Mouse (Mus musculus) erythroblast, embryonic 14.5 days (primary cell): ENCODE results near the gene Rbms3.

Source experiments
- GATA1 ChIP-seq: IDR thresholded peaks from 2 replicates; pipeline ENCODE4 v1.6.1; 2012; ENCODE audit warnings: low read length, inconsistent platforms, mixed read lengths
- TAL1 ChIP-seq: IDR thresholded peaks from 3 replicates; pipeline ENCODE4 v1.6.1; 2012; ENCODE audit warnings: low read length, inconsistent platforms, mixed read lengths

DNA sequence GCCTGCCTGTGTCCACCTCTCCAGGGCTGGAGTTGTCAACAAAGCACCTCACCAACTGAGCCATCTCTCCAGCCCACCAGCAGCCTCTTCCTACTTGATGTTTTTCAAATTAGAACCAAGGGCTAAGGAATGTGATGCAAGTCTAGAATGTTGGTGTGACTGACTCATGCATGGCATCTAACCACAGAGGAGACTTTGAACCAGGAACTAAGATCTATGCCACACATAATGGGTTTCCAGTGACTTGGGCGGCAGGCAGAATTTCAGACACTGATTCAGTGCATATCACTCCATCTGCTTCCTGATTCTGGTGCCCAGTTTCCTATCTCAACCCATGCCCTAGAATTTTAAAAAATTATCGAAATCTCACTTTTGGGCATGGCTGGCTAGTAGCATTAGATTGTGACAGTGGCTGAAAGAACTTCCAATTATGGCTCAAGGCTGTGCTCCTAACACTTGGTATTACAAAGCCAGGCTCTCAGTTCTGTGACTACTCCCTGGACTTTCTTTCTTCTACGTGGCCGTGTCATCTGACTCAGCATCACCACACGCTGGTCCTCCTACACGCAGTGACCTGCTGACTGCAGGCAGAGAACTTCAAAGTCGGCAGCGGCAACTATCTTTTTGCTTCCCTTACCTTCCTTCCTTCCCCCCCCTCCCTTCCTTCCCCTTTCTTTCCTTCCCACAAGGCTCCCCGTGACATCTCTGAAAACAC lies 613.0 kb downstream of the Rbms3 start:
- TF ChIP-seq TAL1 (no peak), GATA1 (no peak)
